Comparison of ENCODE assay signal across 10 mouse cellular contexts in the genomic region with DNA sequence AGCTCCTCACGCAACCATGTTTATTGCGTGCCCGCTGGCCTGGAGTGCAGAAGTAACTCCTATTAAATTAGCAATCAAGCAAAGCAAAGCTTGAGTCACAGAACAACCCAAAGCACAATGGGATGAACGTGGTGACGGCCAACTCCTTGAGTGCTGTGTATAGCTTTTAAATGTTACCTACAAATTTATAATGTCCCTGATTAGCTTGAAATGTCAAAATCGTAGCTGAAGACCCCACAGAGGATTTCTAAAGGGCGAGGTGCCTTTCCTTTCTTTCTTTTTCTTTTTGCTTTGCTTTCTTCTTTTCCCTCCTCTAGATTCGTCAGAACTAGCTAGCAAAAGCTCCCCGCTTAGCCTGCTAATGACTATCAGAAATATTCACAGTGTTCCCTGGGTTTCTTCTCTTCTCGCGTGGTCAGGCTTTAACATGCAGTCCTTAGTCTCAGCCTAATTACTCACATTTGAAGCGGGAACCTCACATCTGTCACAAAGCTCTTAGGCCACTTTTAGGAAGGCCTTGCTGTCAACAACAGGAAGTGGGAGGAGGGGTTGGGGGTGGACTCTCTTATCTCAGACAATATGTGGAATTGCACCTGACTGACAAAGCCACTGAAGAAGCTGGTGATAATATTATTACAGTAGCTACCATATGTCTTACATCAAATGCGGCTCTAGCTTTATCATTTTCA. TPM values are rescaled to one million over a fixed set of nuclear protein-coding genes. Genes with fewer than 3 reads are reported as not detected.
A peak's percentile ranks its signal among the peaks of the same experiment; 100 is the strongest.
DNase-seq lines count a peak whose midpoint lies in the region; ATAC-seq and TF ChIP-seq lines count a peak whose summit lies in the region.
"Had no signal": no experiment of that assay in that cellular context is flagged by ENCODE, and none has a peak within 500 bp of the region (broad histone marks: within the 10 kb centered on the region; RNA-seq: fewer than 3 reads in every experiment).

No protein-coding gene starts in this region.

- no peaks in the 10 kb centered on the region for H3K36me3 ChIP-seq in kidney, embryonic 16.5 days (ENCODE audit: insufficient read depth, low read length)
- no peaks in the 10 kb centered on the region for H3K36me3 ChIP-seq in kidney, embryonic 14.5 days (ENCODE audit: control insufficient read depth, insufficient read depth, low read length)
- H3K36me3 ChIP-seq in forebrain, postnatal 0 days (ENCODE audit: insufficient read depth) = no peaks in the 10 kb centered on the region
- H3K36me3 ChIP-seq in midbrain, embryonic 15.5 days (replicated peaks) = no peaks in the 10 kb centered on the region
- H3K36me3 ChIP-seq: limb, embryonic 15.5 days had no signal

- 59% methylated on average over 13 of the region's 13 CpGs for WGBS in kidney, embryonic 16.5 days
- 64% methylated on average over 13 of the region's 13 CpGs for WGBS in kidney, embryonic 14.5 days
- WGBS in forebrain, postnatal 0 days = 48% methylated on average over 13 of the region's 13 CpGs
- 61% methylated on average over 13 of the region's 13 CpGs for WGBS in midbrain, embryonic 15.5 days

- peaks cover 4% of the 10 kb centered on the region; the same call in 1 of the 2 replicates for H3K4me1 ChIP-seq in kidney, embryonic 16.5 days (ENCODE audit: insufficient read depth, low read length)
- 0 out of 2 replicates have a peak, but pooled peaks cover 3% of the 10 kb centered on the region for H3K4me1 ChIP-seq in kidney, embryonic 14.5 days (ENCODE audit: control insufficient read depth, insufficient read depth, low read length)
- no peaks in the 10 kb centered on the region for H3K4me1 ChIP-seq in forebrain, postnatal 0 days (ENCODE audit: insufficient read depth)
- peaks cover 20% of the 10 kb centered on the region for H3K4me1 ChIP-seq in midbrain, embryonic 15.5 days

- H3K9ac ChIP-seq in kidney, embryonic 16.5 days (replicated peaks; ENCODE audit: low read length) = no peak overlapping the region
- H3K9ac ChIP-seq in kidney, embryonic 14.5 days (ENCODE audit: low read depth, low read length) = no peak overlapping the region
- H3K9ac ChIP-seq in forebrain, postnatal 0 days = no peak overlapping the region
- H3K9ac ChIP-seq in midbrain, embryonic 15.5 days = no peak overlapping the region
- H3K9ac ChIP-seq: limb, embryonic 15.5 days had no signal

- peak; percentile 70 for DNase-seq in T-cell, adult 2 months (ENCODE audit: low spot score)
- no peak for DNase-seq in forebrain, postnatal 0 days
- no peak for DNase-seq in cerebellum, adult 18-20 months
- no peak for DNase-seq in adrenal gland, adult 8-10 months

- H3K9me3 ChIP-seq in kidney, embryonic 16.5 days (ENCODE audit: low read length) = no peaks in the 10 kb centered on the region
- H3K9me3 ChIP-seq in kidney, embryonic 14.5 days (ENCODE audit: control insufficient read depth, low read length) = no peaks in the 10 kb centered on the region
- no peaks in the 10 kb centered on the region for H3K9me3 ChIP-seq in forebrain, postnatal 0 days (ENCODE audit: low read length)
- H3K9me3 ChIP-seq in midbrain, embryonic 15.5 days = no peaks in the 10 kb centered on the region
- H3K9me3 ChIP-seq: limb, embryonic 15.5 days had no signal

- ATAC-seq in kidney, embryonic 16.5 days (ENCODE audit: low FRiP score, low TSS enrichment) = 0 out of 2 replicates have a peak, but pooled peaks have one; percentile 23
- ATAC-seq in kidney, embryonic 14.5 days (ENCODE audit: low FRiP score, low TSS enrichment) = no peak
- ATAC-seq in forebrain, postnatal 0 days = peak; percentile 49
- no peak for ATAC-seq in midbrain, embryonic 15.5 days (replicated peaks)
- no peak for ATAC-seq in cerebellum, adult (ENCODE audit: insufficient number of reproducible peaks, low FRiP score, low TSS enrichment)
- ATAC-seq: Patski had no signal

- H3K4me3 ChIP-seq in kidney, embryonic 16.5 days (ENCODE audit: low read length) = no peak overlapping the region
- H3K4me3 ChIP-seq in kidney, embryonic 14.5 days (ENCODE audit: low read length) = no peak overlapping the region
- H3K4me3 ChIP-seq in forebrain, postnatal 0 days (ENCODE audit: low read depth, low read length) = no peak overlapping the region
- no peak overlapping the region for H3K4me3 ChIP-seq in midbrain, embryonic 15.5 days
- H3K4me3 ChIP-seq: limb, embryonic 15.5 days had no signal

- H3K27ac ChIP-seq in kidney, embryonic 16.5 days (ENCODE audit: low read length) = no peak overlapping the region
- H3K27ac ChIP-seq in kidney, embryonic 14.5 days (ENCODE audit: low read depth, low read length) = no peak overlapping the region
- peak overlapping the region; percentile 29; the same call in 1 of the 2 replicates for H3K27ac ChIP-seq in forebrain, postnatal 0 days (ENCODE audit: low read depth, low read length)
- H3K27ac ChIP-seq in midbrain, embryonic 15.5 days = 0 out of 2 replicates have a peak overlapping the region, but pooled peaks have one; percentile 16
- H3K27ac ChIP-seq: limb, embryonic 15.5 days had no signal

- no peaks in the 10 kb centered on the region for H3K27me3 ChIP-seq in kidney, embryonic 16.5 days (ENCODE audit: insufficient read depth, low read length)
- no peaks in the 10 kb centered on the region for H3K27me3 ChIP-seq in kidney, embryonic 14.5 days (ENCODE audit: control insufficient read depth, insufficient read depth, low read length)
- no peaks in the 10 kb centered on the region for H3K27me3 ChIP-seq in forebrain, postnatal 0 days (ENCODE audit: insufficient read depth, low read length)
- H3K27me3 ChIP-seq in midbrain, embryonic 15.5 days (replicated peaks) = no peaks in the 10 kb centered on the region
- H3K27me3 ChIP-seq: limb, embryonic 15.5 days; Patski had no signal

- no peak for TF ChIP-seq CTCF in forebrain, postnatal 0 days (IDR thresholded peaks at IDR 0.05; ENCODE audit: low read depth)

- no peak overlapping the region for H3K4me2 ChIP-seq in kidney, embryonic 16.5 days (replicated peaks; ENCODE audit: low read depth, low read length)
- no peak overlapping the region for H3K4me2 ChIP-seq in kidney, embryonic 14.5 days (replicated peaks; ENCODE audit: low read depth, low read length)
- H3K4me2 ChIP-seq in forebrain, postnatal 0 days (ENCODE audit: low read depth) = no peak overlapping the region
- no peak overlapping the region for H3K4me2 ChIP-seq in midbrain, embryonic 15.5 days
- H3K4me2 ChIP-seq: limb, embryonic 15.5 days had no signal

RNA-seq across cellular contexts. Expression of gene St6galnac5, which starts 53.6 kb away (rescaled TPM):
- 0.85 and 1.2 TPM in 2 replicates for polyA plus RNA-seq in kidney, embryonic 16.5 days (2015; fragmentation: Nextera tagmentation; extraction: Ambion mirVana)
- polyA plus RNA-seq in kidney, embryonic 14.5 days (2014; fragmentation: Nextera tagmentation; extraction: Ambion mirVana) = 1.1 TPM in 2 replicates
- total RNA-seq in forebrain, postnatal 0 days (2014; rRNA removed) = 23.9 and 26.8 TPM in 2 replicates
- 23.4 and 38.3 TPM in 2 replicates for polyA plus RNA-seq in forebrain, postnatal 0 days (2015; fragmentation: Nextera tagmentation; extraction: Ambion mirVana)
- polyA plus RNA-seq in midbrain, embryonic 15.5 days (2015; fragmentation: Nextera tagmentation; extraction: Ambion mirVana) = 26.7 and 27.8 TPM in 2 replicates
- total RNA-seq in adrenal gland, adult 8-10 months (2022) = 1 to 10 TPM in 1 of 4 experiments, under 1 TPM in 3; 0.49 to 1.2 (median 0.82) TPM

Comparison
In these comparisons a context has a peak if more than half of its experiments do, and no peak if none do; other contexts are left out.
1. ATAC-seq: peak in kidney, embryonic 16.5 days (single experiment) and forebrain, postnatal 0 days (single experiment); none in kidney, embryonic 14.5 days (single experiment), midbrain, embryonic 15.5 days (single experiment) and cerebellum, adult (single experiment).
2. H3K27ac ChIP-seq: peak in forebrain, postnatal 0 days (single experiment) and midbrain, embryonic 15.5 days (single experiment); none in kidney, embryonic 16.5 days (single experiment) and kidney, embryonic 14.5 days (single experiment).
3. RNA of gene St6galnac5, which starts 53.6 kb away (polyA plus RNA-seq): 23.4 to 38.3 TPM in forebrain, postnatal 0 days and 26.7 to 27.8 TPM in midbrain, embryonic 15.5 days; 1.1 TPM in kidney, embryonic 14.5 days and 0.85 to 1.2 TPM in kidney, embryonic 16.5 days; every median in the first group is over 10 times any median in the second.